Mouse (Mus musculus) cerebellum, postnatal 14 days (tissue): ENCODE data around the gene Fam83c.

ENCODE experiments used
- DNase-seq, 2 experiments: peaks; one replicate each; pipeline ENCODE4 v3.0.0; 2021; ENCODE audit warnings: mixed read lengths in 2 of 2

The Fam83c gene

GRCm38 (mm10) chr2:155794674-155795445 lies 39.8 kb downstream of the Fam83c start:
- DNase-seq, result peak; percentile 99 to 100

GRCm38 (mm10) chr2:155792899-155793298 lies 41.8 kb downstream of the Fam83c start:
- no peak for DNase-seq

- DNase-seq, result peak; percentile 78 to 81
These were observed 46.4 kb downstream of the Fam83c start for GRCm38 (mm10) chr2:155787949-155788931.

- DNase-seq, result no peak
These were observed 47.7 kb downstream of the Fam83c start for GRCm38 (mm10) chr2:155786905-155787304.

- DNase-seq, result peak; percentile 51 to 56
These were observed 50.1 kb downstream of the Fam83c start for GRCm38 (mm10) chr2:155784534-155784933.

GRCm38 (mm10) chr2:155779506-155779905 lies 55.1 kb downstream of the Fam83c start:
- peak in 1 of 2 experiments; percentile 35 for DNase-seq

GRCm38 (mm10) chr2:155779066-155779465 lies 55.6 kb downstream of the Fam83c start:
- DNase-seq, result peak in 1 of 2 experiments; percentile 56

GRCm38 (mm10) chr2:155778004-155778403 lies 56.6 kb downstream of the Fam83c start:
- DNase-seq, result peak; percentile 48 to 61

GRCm38 (mm10) chr2:155777688-155777985 lies 57.0 kb downstream of the Fam83c start:
- no peak for DNase-seq
